Mouse (Mus musculus): ENCODE results near the gene Sapcd1.

Sapcd1 gene

GRCm38 (mm10) chr17:35029691-35030532 lies 2.1 kb upstream of the Sapcd1 start:
- peak; percentile 66 for DNase-seq

GRCm38 (mm10) chr17:35028315-35028714 lies 499 bp upstream of the Sapcd1 start:
- DNase-seq = no peak

- DNase-seq = no peak
These were observed 1.6 kb downstream of the Sapcd1 start for GRCm38 (mm10) chr17:35026206-35026605.

- DNase-seq = no peak
These were observed 2.9 kb downstream of the Sapcd1 start for GRCm38 (mm10) chr17:35024691-35025488.

- DNase-seq = no peak
These were observed 3.6 kb downstream of the Sapcd1 start for GRCm38 (mm10) chr17:35024261-35024660.

GRCm38 (mm10) chr17:35023756-35024155 lies 4.1 kb downstream of the Sapcd1 start:
- DNase-seq = no peak

GRCm38 (mm10) chr17:35023221-35023620 lies 4.6 kb downstream of the Sapcd1 start:
- DNase-seq = no peak

- no peak for DNase-seq
These were observed 5.2 kb downstream of the Sapcd1 start for GRCm38 (mm10) chr17:35022541-35023060.

GRCm38 (mm10) chr17:35021842-35022477 lies 5.9 kb downstream of the Sapcd1 start:
- DNase-seq = no peak

GRCm38 (mm10) chr17:35021163-35021808 lies 6.5 kb downstream of the Sapcd1 start:
- DNase-seq = peak; percentile 88

GRCm38 (mm10) chr17:35020551-35020950 lies 7.3 kb downstream of the Sapcd1 start:
- no peak for DNase-seq

GRCm38 (mm10) chr17:35019894-35020293 lies 7.9 kb downstream of the Sapcd1 start:
- DNase-seq = no peak

- no peak for DNase-seq
These were observed 9.6 kb downstream of the Sapcd1 start for GRCm38 (mm10) chr17:35018171-35018570.

GRCm38 (mm10) chr17:35017706-35018030 lies 10.1 kb downstream of the Sapcd1 start:
- no peak for DNase-seq

GRCm38 (mm10) chr17:35016791-35017705 lies 10.8 kb downstream of the Sapcd1 start:
- DNase-seq = no peak

- DNase-seq = no peak
These were observed 11.4 kb downstream of the Sapcd1 start, which contains the start of gene Vwa7 for GRCm38 (mm10) chr17:35016376-35016775. TSS of gene Vwa7 (plus strand) at chr17:35016579.

GRCm38 (mm10) chr17:35015296-35015695 lies 12.5 kb downstream of the Sapcd1 start:
- no peak for DNase-seq

- no peak for DNase-seq
These were observed 14.6 kb downstream of the Sapcd1 start for GRCm38 (mm10) chr17:35013221-35013620.

- no peak for DNase-seq
These were observed 15.4 kb downstream of the Sapcd1 start for GRCm38 (mm10) chr17:35012430-35012829.

GRCm38 (mm10) chr17:35011440-35011839 lies 16.4 kb downstream of the Sapcd1 start:
- no peak for DNase-seq

GRCm38 (mm10) chr17:35009586-35009985 lies 18.2 kb downstream of the Sapcd1 start:
- DNase-seq = no peak
